Mouse (Mus musculus) gastrocnemius, postnatal 14 days (tissue): ENCODE results near the gene Hapln4. TPM values are rescaled to one million over a fixed set of nuclear protein-coding genes. Genes with fewer than 3 reads are reported as not detected.
"Not testable (repeated sequence)": the region's sequence is repeated elsewhere in the genome, so short reads cannot be mapped to it uniquely, and the experiment has no call there.

Experiments used
- DNase-seq: peaks from one replicate; pipeline ENCODE4 v3.0.0; 2021; ENCODE audit warnings: mixed read lengths
- intact Hi-C: fragments of 180-260 bp; cut with DNase I; formaldehyde crosslinking; loops from one replicate; pipeline ENCODE4 v1.15.1; 2025; ENCODE audit warnings: low total_unique reads
- long read RNA-seq, 2 experiments: library from polyadenylated mRNA; stranded (forward); transcript quantifications; one replicate each; pipeline ENCODE4 v2.0.0; 2021
- total RNA-seq, 2 experiments: library from RNA; stranded (reverse); gene quantifications; 2 replicates each; pipeline ENCODE4 v1.2.3; 2021

The Hapln4 gene
- total RNA-seq, result under 1 TPM in 1 of 2 experiments, not detected in 1; 0.06 TPM
- long read RNA-seq, experiment 1, result 0 reads
- long read RNA-seq, experiment 2, result 0 reads

DNA sequence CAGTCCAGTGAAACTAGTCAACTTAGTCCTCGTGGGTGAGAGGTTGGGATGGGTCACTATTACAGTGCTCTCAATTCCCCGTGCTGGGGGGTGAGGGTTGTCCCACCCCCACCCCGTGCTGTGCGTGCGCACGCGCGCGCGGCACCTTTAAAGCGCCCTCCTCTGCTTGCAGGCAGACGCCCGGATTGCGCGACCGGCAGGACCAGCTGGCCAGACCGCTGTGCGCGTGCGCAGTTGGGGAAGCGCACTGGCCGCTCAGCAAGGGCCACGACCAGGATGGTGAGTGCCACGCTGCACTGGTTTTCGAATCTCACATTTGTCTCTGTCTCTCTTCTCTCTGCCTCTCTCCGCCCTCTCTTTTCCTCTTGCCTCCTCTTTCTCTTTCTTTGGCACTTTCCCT lies at the start of gene Hapln4:
Gene Hapln4, plus strand, starts transcription at position 173 of the 400 bp plus-strand sequence.
- intact Hi-C loops, result no loop called here

GRCm38 (mm10) chr8:70037994-70038393 lies 45.3 kb upstream of the Hapln4 start:
- no peak for DNase-seq
- intact Hi-C loops, result no loop called here

More for the DNA sequence above, at the start of gene Hapln4:
- DNase-seq, result no peak

- peak; percentile 31 for DNase-seq
- intact Hi-C loops, result no loop called here
Measured at GRCm38 (mm10) chr8:70041885-70042546, 41.2 kb upstream of the Hapln4 start.

DNA sequence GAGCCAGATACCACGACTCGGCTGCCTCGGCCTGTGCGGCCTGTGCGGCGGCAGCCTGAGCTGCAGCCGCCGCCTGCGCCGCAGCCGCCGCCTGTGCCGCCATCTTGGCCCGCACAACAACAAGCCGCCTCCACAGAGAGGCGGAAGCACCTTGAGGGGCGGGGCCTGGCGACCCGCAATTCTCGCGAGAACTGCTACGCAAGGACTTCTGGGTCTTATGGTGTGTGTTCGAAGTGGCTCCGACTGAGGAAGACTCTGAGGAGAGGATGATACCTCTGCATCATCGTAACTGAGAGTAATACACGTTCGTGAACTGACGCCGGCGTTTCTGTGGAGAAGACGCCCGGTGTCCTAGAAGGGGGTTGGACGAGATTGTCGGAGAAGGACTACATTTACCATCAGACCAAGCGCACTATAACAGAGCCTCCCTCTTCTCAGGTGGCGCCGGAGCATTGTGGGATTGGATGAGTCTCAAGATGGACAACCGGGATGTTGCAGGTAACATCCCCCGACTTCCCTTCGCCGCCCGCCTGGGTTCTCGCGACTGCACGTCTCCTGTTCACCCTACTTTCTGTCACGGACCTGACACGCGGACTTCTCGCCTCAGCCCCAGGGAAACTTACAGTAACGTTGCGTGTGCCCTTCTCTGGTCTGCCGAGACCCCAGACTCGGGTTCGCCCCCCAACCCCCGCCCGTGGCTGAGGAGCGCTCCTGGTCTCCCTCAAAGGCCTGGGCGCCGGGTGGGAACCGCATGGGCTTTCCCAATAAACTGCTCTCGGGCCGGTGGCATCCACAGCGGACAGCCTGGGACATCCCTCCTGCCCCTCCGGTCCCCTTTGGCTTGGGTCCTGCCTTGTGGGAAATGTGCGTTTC lies 40.4 kb upstream of the Hapln4 start, which contains the start of the genes Mau2 and Sugp1:
Gene Mau2, minus strand, starts transcription at position 152 of the 873 bp plus-strand sequence.
Gene Sugp1, plus strand, starts transcription at position 231 of the 873 bp plus-strand sequence.
- peak; percentile 96 for DNase-seq
- intact Hi-C loops, result no loop called here

GRCm38 (mm10) chr8:70043996-70044395 lies 39.3 kb upstream of the Hapln4 start:
- intact Hi-C loops, result no loop called here

DNA sequence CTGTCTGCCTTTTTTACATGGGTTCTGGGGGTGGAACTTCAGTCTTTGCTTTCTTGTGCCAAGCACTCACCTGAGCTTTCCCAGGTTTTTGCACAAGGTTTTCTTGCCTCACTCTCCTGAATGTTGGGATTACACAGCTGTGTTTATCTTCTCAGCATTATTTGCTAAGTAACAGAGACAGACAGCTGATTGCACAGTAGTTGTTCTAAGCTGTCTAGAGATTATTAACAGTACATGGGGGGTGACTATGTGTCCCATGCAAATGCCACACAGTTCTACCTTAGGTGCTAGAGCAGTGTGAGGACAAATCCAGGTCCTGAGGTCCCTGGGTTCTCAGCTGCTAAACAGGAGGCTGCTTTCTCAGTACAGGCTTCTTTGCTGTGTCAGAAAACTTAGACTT lies 33.6 kb upstream of the Hapln4 start:
- intact Hi-C loops, result no loop called here
- no peak for DNase-seq

More at GRCm38 (mm10) chr8:70043996-70044395, 39.3 kb upstream of the Hapln4 start:
- no peak for DNase-seq

- intact Hi-C loops, DNase-seq: not testable (repeated sequence)
Measured at GRCm38 (mm10) chr8:70050434-70050833, 32.8 kb upstream of the Hapln4 start.

- intact Hi-C loops, result no loop called here
- DNase-seq, result no peak
Measured at GRCm38 (mm10) chr8:70057721-70058120, 25.5 kb upstream of the Hapln4 start.

- DNase-seq, result no peak
- intact Hi-C loops, result no loop called here
Measured at GRCm38 (mm10) chr8:70071836-70072440, 11.3 kb upstream of the Hapln4 start.

- intact Hi-C loops, result no loop called here
- peak; percentile 35 for DNase-seq
Measured at GRCm38 (mm10) chr8:70072441-70073069, 10.7 kb upstream of the Hapln4 start, which contains the start of gene Tm6sf2. TSS of gene Tm6sf2 (plus strand) at chr8:70072924.

DNA sequence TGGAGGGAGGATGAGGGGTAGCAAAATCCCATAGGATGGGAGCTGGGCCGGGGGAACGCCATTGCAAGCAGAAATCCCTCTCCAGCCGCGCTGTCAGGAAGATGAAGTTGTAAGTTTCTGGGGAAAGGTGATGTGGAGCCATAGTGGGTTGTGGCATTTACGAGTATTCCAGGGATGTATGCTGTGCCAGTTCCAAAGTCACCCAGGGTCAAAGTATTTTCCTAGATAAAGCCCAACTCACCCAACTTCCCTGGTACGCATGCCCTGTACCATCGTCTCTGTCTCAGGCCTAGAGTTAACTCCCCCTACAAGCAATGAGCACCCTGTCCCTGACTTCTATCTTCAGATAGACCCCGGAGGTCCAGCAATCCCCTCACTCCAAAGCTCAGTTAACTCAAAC lies 10.1 kb upstream of the Hapln4 start:
- DNase-seq, result no peak
- intact Hi-C loops, result no loop called here

- intact Hi-C loops, result no loop called here
- no peak for DNase-seq
Measured at GRCm38 (mm10) chr8:70073682-70074081, 9.6 kb upstream of the Hapln4 start.

DNA sequence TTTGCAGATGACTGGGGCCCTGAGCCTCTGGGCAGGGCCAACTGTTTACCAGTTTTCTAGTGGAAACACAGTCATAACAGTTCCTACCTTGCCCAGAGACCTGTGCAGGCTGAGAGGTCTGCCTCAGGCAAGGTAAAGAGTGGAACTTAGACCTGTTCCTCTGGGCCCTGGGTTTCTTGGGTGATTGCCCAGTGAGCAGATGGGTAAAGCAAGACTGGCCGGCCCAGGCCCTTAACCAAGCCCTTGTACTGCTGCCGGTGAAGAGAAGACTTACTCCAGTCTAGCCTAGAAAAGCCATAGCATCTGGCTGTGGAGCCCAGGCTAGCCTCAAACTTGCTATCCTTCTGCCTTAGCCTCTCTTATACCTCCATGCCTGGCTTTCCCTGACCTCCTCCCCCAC lies 1.3 kb upstream of the Hapln4 start:
- no peak for DNase-seq
- intact Hi-C loops, result no loop called here

GRCm38 (mm10) chr8:70084191-70085065 lies 1.2 kb downstream of the Hapln4 start:
- no peak for DNase-seq
- intact Hi-C loops, result loop anchor here (5.0 kb wide), 1 partner anchor 83 kb away; no protein-coding TSS in a partner anchor

GRCm38 (mm10) chr8:70086151-70086550 lies 2.9 kb downstream of the Hapln4 start:
- no peak for DNase-seq
- intact Hi-C loops, result loop anchor here (5.0 kb wide), 1 partner anchor 81 kb away; no protein-coding TSS in a partner anchor

DNA sequence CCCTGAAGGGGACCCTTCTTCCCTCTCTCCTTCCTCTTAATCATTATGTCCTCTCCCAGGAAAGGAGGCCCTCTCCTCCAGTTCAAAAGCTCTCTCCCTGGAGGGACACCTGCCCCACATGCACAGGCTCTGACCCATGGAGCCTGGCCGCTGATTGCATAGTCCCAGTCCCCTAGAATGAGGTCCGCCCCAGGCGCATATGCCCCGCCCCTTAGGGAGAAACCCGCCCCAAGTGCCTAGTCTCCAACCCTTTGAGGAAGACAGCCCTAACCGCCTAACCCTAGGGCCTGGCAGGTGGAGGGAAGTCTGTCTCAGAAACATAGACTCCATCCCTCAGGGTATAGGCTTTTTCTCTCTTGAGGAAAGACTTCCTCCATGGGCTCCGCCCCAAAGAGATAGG lies 4.0 kb downstream of the Hapln4 start:
- intact Hi-C loops, result loop anchor here (5.0 kb wide), 1 partner anchor 80 kb away; no protein-coding TSS in a partner anchor
- DNase-seq, result no peak

DNA sequence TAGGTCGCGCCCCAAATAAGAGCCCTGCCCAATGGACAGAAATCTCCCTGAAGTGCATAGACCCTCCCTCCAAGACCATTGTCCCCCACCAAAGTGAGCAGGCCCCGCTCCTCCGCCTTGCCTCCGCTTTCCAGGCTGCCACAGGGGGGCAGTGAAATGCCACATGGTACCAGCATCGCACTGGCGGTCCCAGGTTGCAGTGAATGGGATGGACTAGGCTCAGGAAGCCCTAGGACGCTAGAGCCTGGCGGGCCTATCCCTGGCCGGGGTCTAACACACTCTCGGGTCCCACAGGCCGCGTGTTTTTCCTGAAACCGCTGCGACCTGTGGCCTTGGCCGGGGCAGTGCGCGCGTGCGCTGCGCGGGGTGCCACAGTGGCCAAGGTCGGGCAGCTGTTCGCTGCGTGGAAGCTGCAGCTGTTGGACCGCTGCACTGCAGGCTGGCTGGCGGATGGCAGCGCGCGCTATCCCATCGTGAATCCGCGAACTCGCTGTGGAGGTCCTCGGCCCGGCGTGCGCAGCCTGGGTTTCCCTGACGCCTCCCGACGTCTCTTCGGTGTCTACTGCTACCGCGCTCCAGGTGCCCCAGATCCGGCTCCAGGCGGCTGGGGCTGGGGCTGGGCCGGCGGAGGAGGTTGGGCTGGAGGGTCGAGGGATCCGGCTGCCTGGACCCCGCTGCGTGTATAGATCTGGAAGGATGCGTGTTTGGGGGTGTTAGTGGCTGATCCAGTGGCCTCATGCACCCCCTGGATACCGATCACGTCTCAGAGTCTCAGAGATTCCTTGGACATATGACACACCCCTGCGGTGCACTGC lies 4.8 kb downstream of the Hapln4 start:
- DNase-seq, result peak; percentile 38
- intact Hi-C loops, result loop anchor here (5.0 kb wide), 1 partner anchor 79 kb away; no protein-coding TSS in a partner anchor
